Mouse (Mus musculus): ENCODE results near the gene Scnm1. TPM values are rescaled to one million over a fixed set of nuclear protein-coding genes. Genes with fewer than 3 reads are reported as not detected.

The Scnm1 gene
- 30.6 TPM for polyA plus RNA-seq (2012; fragmentation: generic; extraction: Trizol)

GRCm38 (mm10) chr3:95133680-95134101 lies at the start of gene Scnm1, which contains the start of gene Lysmd1:
TSS of gene Scnm1 (minus strand) at chr3:95134011.
TSS of gene Lysmd1 (plus strand) at chr3:95134088.
- no peaks in the 10 kb centered on the region for H3K27me3 ChIP-seq (ENCODE audit: control insufficient read depth, insufficient read depth, insufficient read length)
- peak within 1 kb of the TSS; percentile 86 for H3K4me2 ChIP-seq (ENCODE audit: low read depth)
- peak within 1 kb of the TSS; percentile 27 for H3ac ChIP-seq (ENCODE audit: control insufficient read depth, insufficient read length)
- H3K4me3 ChIP-seq: peak within 1 kb of the TSS; percentile 42
- peaks cover 8% of the 10 kb centered on the region for H3K79me2 ChIP-seq (ENCODE audit: control insufficient read depth, insufficient read depth)
- no peaks in the 10 kb centered on the region for H3K36me3 ChIP-seq (ENCODE audit: control insufficient read depth, insufficient read depth)
- TF ChIP-seq POLR2A (IDR thresholded peaks at IDR 0.05; ENCODE audit: insufficient read length, low read depth): peak; percentile 31
- no peak for TF ChIP-seq TCF3 (IDR thresholded peaks at IDR 0.05; ENCODE audit: insufficient read length, low read depth)

GRCm38 (mm10) chr3:95181841-95182240 lies 48.0 kb upstream of the Scnm1 start:
- Histone ChIP-seq H3K4me3 (no peak overlapping the region), H3K36me3 (ENCODE audit: control insufficient read depth, insufficient read depth) (peaks cover 12% of the 10 kb centered on the region), H3K4me2 (ENCODE audit: low read depth) (no peak overlapping the region), H3ac (ENCODE audit: control insufficient read depth, insufficient read length) (no peak overlapping the region), H3K27me3 (ENCODE audit: control insufficient read depth, insufficient read depth, insufficient read length) (no peaks in the 10 kb centered on the region), H3K79me2 (ENCODE audit: control insufficient read depth, insufficient read depth) (no peaks in the 10 kb centered on the region)
- TF ChIP-seq REST (IDR thresholded peaks at IDR 0.05; ENCODE audit: insufficient read depth, insufficient read length): no peak
- TF ChIP-seq SRF (IDR thresholded peaks at IDR 0.05; ENCODE audit: control insufficient read depth, insufficient read length, low read depth): no peak
- TF ChIP-seq MYOG (IDR thresholded peaks at IDR 0.05; ENCODE audit: control insufficient read depth in 1 of 3, insufficient read depth in 1 of 3, insufficient read length in 2 of 3, low read depth in 2 of 3): no peak

GRCm38 (mm10) chr3:95179890-95180289 lies 46.1 kb upstream of the Scnm1 start:
- H3K36me3 ChIP-seq (ENCODE audit: control insufficient read depth, insufficient read depth): peaks cover 12% of the 10 kb centered on the region
- no peak overlapping the region for H3K4me3 ChIP-seq
- no peaks in the 10 kb centered on the region for H3K79me2 ChIP-seq (ENCODE audit: control insufficient read depth, insufficient read depth)
- no peak overlapping the region for H3ac ChIP-seq (ENCODE audit: control insufficient read depth, insufficient read length)
- H3K4me2 ChIP-seq (ENCODE audit: low read depth): no peak overlapping the region
- no peaks in the 10 kb centered on the region for H3K27me3 ChIP-seq (ENCODE audit: control insufficient read depth, insufficient read depth, insufficient read length)
- TF ChIP-seq CEBPB (IDR thresholded peaks at IDR 0.05; ENCODE audit: insufficient read depth, poor library complexity, severe bottlenecking) (no peak), REST (IDR thresholded peaks at IDR 0.05; ENCODE audit: insufficient read depth, insufficient read length) (no peak), TCF12 (IDR thresholded peaks at IDR 0.05; ENCODE audit: insufficient read depth, poor library complexity, severe bottlenecking) (no peak), MYOD1 (IDR thresholded peaks at IDR 0.05; ENCODE audit: control insufficient read depth in 1 of 3, insufficient read length in 2 of 3, low read depth in 2 of 3) (no peak), USF1 (IDR thresholded peaks at IDR 0.05; ENCODE audit: low read depth) (no peak), MYOG (IDR thresholded peaks at IDR 0.05; ENCODE audit: control insufficient read depth in 1 of 3, insufficient read depth in 1 of 3, insufficient read length in 2 of 3, low read depth in 2 of 3) (no peak), MAX (IDR thresholded peaks at IDR 0.05; ENCODE audit: low read depth) (no peak), POLR2AphosphoS2 (IDR thresholded peaks at IDR 0.05; ENCODE audit: insufficient read length, low read depth) (no peak)

- no peak overlapping the region for H3K4me3 ChIP-seq
- no peak overlapping the region for H3K4me2 ChIP-seq (ENCODE audit: low read depth)
- H3ac ChIP-seq (ENCODE audit: control insufficient read depth, insufficient read length): no peak overlapping the region
- H3K27me3 ChIP-seq (ENCODE audit: control insufficient read depth, insufficient read depth, insufficient read length): no peaks in the 10 kb centered on the region
- peaks cover 6% of the 10 kb centered on the region for H3K36me3 ChIP-seq (ENCODE audit: control insufficient read depth, insufficient read depth)
- no peaks in the 10 kb centered on the region for H3K79me2 ChIP-seq (ENCODE audit: control insufficient read depth, insufficient read depth)
- no peak for TF ChIP-seq MAX (IDR thresholded peaks at IDR 0.05; ENCODE audit: low read depth)
- TF ChIP-seq POLR2AphosphoS2 (IDR thresholded peaks at IDR 0.05; ENCODE audit: insufficient read length, low read depth): no peak
- TF ChIP-seq CEBPB (IDR thresholded peaks at IDR 0.05; ENCODE audit: insufficient read depth, poor library complexity, severe bottlenecking): no peak
- TF ChIP-seq E2F4 (IDR thresholded peaks at IDR 0.05; ENCODE audit: insufficient read depth): no peak
Measured at GRCm38 (mm10) chr3:95178948-95179347, 45.1 kb upstream of the Scnm1 start.

- Histone ChIP-seq H3K4me3 (no peak overlapping the region), H3K36me3 (ENCODE audit: control insufficient read depth, insufficient read depth) (peaks cover 6% of the 10 kb centered on the region), H3K4me2 (ENCODE audit: low read depth) (peak overlapping the region; percentile 22), H3K79me2 (ENCODE audit: control insufficient read depth, insufficient read depth) (no peaks in the 10 kb centered on the region), H3K27me3 (ENCODE audit: control insufficient read depth, insufficient read depth, insufficient read length) (no peaks in the 10 kb centered on the region), H3ac (ENCODE audit: control insufficient read depth, insufficient read length) (no peak overlapping the region)
- no peak for TF ChIP-seq POLR2A (IDR thresholded peaks at IDR 0.05; ENCODE audit: insufficient read length, low read depth)
- no peak for TF ChIP-seq MYOG (IDR thresholded peaks at IDR 0.05; ENCODE audit: control insufficient read depth in 1 of 3, insufficient read depth in 1 of 3, insufficient read length in 2 of 3, low read depth in 2 of 3)
- TF ChIP-seq MYOD1 (IDR thresholded peaks at IDR 0.05; ENCODE audit: control insufficient read depth in 1 of 3, insufficient read length in 2 of 3, low read depth in 2 of 3): peak in 1 of 3 experiments; percentile 6
Measured at GRCm38 (mm10) chr3:95177583-95177982, 43.8 kb upstream of the Scnm1 start.

- no peak overlapping the region for H3K4me3 ChIP-seq
- TF ChIP-seq REST (IDR thresholded peaks at IDR 0.05; ENCODE audit: insufficient read depth, insufficient read length) (no peak), TCF12 (IDR thresholded peaks at IDR 0.05; ENCODE audit: insufficient read depth, poor library complexity, severe bottlenecking) (no peak), POLR2AphosphoS2 (IDR thresholded peaks at IDR 0.05; ENCODE audit: insufficient read length, low read depth) (no peak), MAX (IDR thresholded peaks at IDR 0.05; ENCODE audit: low read depth) (no peak), MYOG (IDR thresholded peaks at IDR 0.05; ENCODE audit: control insufficient read depth in 1 of 3, insufficient read depth in 1 of 3, insufficient read length in 2 of 3, low read depth in 2 of 3) (no peak), USF1 (IDR thresholded peaks at IDR 0.05; ENCODE audit: low read depth) (no peak), TCF3 (IDR thresholded peaks at IDR 0.05; ENCODE audit: insufficient read length, low read depth) (no peak), MYOD1 (IDR thresholded peaks at IDR 0.05; ENCODE audit: control insufficient read depth in 1 of 3, insufficient read length in 2 of 3, low read depth in 2 of 3) (no peak), SRF (IDR thresholded peaks at IDR 0.05; ENCODE audit: control insufficient read depth, insufficient read length, low read depth) (no peak), CEBPB (IDR thresholded peaks at IDR 0.05; ENCODE audit: insufficient read depth, poor library complexity, severe bottlenecking) (no peak), E2F4 (IDR thresholded peaks at IDR 0.05; ENCODE audit: insufficient read depth) (no peak), POLR2A (IDR thresholded peaks at IDR 0.05; ENCODE audit: insufficient read length, low read depth) (no peak)
- H3K27me3 ChIP-seq (ENCODE audit: control insufficient read depth, insufficient read depth, insufficient read length): no peaks in the 10 kb centered on the region
- no peaks in the 10 kb centered on the region for H3K36me3 ChIP-seq (ENCODE audit: control insufficient read depth, insufficient read depth)
- H3ac ChIP-seq (ENCODE audit: control insufficient read depth, insufficient read length): no peak overlapping the region
- no peaks in the 10 kb centered on the region for H3K79me2 ChIP-seq (ENCODE audit: control insufficient read depth, insufficient read depth)
- no peak overlapping the region for H3K4me2 ChIP-seq (ENCODE audit: low read depth)
Measured at GRCm38 (mm10) chr3:95176500-95176899, 42.7 kb upstream of the Scnm1 start.

All from myocyte (in vitro differentiated cells).